Mouse (Mus musculus) gastrocnemius, postnatal 10 days (tissue): ENCODE results near the gene Rnft2. TPM values are rescaled to one million over a fixed set of nuclear protein-coding genes. Genes with fewer than 3 reads are reported as not detected.
A peak's percentile ranks its signal among the peaks of the same experiment; 100 is the strongest.

Experiments
- DNase-seq: peaks from one replicate; pipeline ENCODE4 v3.0.0; 2021; ENCODE audit warnings: mixed read lengths
- total RNA-seq, 2 experiments: library from RNA; stranded (reverse); gene quantifications; 2 replicates each; pipeline ENCODE4 v1.2.3; 2021

Gene Rnft2
- total RNA-seq, 2 experiments from 2014 or later: 1.6 to 1.9 TPM

- DNase-seq: no peak
Measured at GRCm38 (mm10) chr5:118250987-118251386, 6.1 kb upstream of the Rnft2 start.

GRCm38 (mm10) chr5:118247378-118247777 is 2.5 kb upstream of the Rnft2 start:
- no peak for DNase-seq

DNA sequence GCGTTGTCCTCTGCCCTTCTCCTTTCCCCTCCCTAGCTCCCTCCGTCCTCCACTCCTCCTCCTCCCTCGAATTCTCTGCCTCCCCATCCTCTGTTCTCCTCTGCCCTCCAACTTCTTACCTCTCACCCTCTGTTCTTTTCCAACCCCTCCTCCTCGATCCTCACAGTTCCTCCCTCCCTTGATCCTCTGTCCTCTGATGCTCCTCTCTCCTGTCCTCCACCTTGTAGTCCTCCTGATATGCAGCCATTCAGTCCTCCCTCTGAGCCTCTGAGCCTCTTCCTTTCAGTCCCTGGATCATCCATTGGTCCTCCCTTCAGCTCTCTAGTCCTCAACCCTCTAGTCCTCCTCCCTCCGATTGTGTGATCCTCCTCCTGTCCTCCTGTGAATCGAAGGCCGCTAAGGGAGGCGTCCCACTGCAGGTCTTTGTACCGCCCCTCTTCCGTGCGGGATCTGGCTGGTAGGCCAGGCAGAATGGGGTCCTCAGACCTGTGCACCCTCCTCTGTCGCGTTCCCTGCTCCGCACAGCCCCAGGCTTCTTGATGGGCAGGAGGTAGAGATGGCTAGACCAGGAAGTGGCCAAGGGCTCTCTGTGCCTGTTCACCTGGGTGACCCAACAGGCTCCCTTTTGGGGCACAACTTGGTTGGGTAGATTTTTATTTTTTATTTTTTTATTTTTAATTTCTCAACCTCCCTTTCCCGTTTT is 841 bp upstream of the Rnft2 start:
- DNase-seq: no peak

DNA sequence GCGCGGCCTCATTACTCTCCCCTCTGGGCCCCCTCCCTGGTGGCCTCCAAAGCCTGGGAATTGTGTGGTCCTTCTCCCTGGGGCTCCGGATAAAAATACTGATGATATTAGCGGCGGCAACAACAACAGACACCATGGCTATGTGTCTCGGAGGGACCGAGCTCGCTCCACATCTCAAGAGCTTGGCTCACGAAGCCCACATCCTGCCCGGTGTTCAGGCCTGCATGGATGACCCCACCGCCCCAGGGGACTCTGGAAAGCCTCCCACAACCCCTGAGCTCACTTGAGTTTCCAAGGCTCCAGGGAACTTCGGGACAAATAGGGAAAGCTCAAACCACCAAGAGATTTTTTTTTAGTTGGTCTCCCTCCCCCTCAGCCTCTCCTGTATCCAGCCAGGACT is 5.2 kb downstream of the Rnft2 start:
- no peak for DNase-seq

DNA sequence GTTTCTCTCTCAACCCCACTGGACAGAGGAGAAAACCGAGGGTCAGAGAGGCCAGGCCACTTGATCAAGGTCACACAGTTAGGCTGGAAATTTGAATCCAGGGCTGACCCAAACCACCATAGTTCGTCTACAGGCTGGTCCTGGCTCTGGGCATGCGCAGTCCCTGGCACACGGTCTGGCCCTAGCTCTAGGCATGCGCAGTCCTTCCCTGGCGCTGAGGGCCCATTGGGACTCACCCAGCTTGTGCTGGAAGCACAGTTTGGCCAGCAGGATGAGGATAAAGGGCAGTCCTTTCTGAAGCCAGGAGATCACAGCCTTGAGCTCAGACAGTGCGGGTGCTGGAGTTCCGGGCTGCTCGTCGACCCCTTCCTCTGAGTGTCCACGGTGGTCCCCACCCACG is 8.0 kb downstream of the Rnft2 start:
- no peak for DNase-seq

DNA sequence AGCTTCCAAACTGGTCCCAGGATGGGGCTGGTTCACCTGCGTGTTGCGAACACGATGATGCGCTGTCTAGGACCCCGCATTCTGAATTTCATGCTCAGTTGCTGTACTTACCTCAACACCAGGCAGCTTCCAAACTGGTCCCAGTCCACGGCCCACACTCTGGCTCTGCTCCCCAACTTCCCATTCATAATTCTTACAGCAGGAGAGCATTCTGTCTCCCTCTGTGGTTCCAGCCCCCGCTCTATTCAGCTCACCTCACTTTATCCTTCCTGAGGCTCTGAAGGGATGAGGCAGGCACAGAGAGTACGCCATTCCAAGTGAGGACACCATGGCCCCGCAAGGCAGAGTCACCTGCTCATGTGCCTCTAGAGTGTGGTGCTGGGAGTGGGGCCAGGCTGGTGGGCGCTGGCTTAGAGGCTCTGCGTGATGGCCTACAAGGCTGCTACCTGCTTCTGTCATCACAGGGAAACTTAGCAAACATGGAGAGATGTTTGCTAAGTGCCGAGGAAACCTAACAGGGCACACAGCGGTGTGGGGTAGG is 14.8 kb downstream of the Rnft2 start:
- no peak for DNase-seq

DNA sequence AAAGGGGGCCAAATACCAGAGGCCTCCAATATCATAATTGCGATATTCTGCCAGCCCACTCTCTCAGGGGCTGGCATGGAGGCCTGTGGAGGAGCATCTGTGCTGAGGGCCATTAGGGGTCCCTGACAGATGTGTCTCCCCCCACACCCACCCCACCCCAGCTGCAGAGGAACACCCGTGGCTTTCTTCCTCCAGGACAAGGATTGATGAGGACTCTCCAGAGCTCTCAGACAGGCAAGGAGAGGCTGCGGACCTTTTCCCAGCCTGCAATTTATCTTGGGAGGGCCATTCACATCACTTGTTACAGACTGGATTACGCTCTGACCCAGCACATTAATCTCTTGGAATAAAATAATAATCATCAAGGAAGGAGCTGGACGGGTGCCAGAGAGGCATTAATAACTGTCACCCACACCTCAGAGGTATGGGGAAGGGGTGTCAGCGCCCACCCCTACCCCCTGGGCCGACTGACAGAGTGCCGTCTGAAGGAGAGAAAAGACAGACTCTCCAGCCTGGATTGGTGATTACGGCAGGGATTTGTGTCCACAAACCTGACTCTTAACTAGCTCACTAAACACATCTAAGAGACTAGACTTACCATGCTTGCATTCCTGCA is 21.7 kb downstream of the Rnft2 start:
- DNase-seq: no peak

DNA sequence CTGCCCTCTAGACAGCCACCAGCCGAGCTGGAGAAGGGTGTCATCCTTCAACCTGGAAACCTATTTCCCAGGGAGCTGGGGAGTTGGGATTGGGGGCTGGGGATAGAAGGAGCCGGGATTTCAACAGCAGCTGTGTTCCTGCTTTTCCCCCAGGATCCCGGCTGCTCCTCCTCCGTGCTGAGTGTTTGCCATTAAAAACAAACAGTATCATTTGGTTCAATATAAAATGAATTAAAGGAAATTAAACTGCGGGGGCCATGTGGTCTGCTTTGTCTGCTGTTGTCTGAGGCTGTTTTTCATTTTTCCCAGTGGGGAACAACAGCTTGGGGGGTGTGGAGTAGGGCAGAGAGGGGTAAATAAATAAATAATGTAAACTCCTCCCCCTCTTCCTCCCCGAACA is 27.5 kb downstream of the Rnft2 start:
- no peak for DNase-seq

DNA sequence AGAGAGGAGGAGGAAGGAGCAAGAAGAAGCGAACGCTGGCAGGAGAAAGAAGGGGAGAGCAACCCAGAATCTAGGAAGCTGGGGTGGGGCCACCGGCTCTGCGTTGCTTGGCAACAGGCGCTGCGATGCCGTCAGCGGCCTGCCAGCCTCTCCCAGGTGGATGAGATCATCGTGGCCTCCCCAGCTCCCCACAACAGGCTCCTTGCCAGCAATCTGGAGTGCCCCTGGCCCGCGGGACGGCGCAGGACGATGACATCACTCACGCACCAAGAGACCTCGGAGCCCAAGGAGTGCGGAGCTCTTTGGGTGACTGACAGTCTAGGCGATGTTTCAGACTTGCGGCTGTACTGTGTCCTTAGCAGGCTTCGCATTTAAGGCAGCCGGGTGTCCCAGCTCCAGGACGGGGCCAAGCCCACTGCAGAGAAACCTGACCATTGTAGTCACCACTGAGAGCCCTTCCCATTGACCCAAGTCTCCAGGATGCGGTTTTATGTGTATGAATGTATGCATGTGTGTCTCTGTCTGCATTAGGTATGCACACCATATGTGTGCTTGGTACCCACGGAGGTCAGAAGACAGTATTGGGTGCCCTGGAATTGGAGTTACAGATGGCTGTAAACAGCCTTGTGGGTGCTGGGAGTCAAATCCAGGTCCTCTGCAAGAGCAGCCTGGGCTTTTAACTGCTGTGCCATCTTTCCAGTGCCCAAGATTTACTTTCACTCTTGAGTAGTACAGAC is 30.3 kb downstream of the Rnft2 start:
- peak; percentile 53 for DNase-seq

GRCm38 (mm10) chr5:118214012-118214411 is 30.9 kb downstream of the Rnft2 start:
- no peak for DNase-seq

- DNase-seq: no peak
Measured at GRCm38 (mm10) chr5:118205852-118206251, 39.1 kb downstream of the Rnft2 start.

DNA sequence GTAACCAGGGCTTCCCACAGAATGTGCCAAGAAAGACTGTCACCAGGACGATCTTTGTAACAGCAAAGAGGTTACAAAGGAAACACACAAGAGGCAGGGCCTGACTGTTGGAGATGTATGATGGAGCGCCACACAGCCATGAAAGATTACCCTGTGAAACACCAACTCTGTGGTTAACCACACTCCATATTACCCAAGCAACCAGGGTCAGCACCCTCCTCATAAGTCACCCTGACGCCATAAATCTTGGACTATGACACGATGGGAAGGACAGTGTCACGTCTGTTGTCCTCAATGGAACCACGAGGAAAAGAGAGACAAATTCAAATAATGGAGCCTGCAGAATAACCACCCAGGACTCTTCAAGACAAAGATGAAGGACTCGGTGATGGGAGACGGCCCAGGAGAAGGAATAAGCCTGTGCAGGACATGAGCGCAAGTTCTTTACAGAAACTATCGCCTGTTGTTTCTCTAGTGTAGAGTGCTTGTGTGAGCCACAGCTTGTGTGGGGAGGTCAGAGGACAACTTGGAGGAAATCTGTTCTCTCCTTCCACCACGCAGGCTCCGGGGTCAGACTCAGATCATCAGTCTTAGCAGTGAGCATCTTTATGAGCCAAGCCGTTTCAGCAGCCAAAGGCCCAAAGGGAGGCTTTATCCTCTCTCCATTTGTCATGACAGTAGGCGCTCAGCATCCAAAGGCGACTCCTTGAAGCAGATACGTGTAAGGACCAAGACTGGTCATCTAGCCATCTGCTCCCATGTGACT is 40.1 kb downstream of the Rnft2 start:
- DNase-seq: no peak

- DNase-seq: no peak
Measured at GRCm38 (mm10) chr5:118199670-118200069, 45.2 kb downstream of the Rnft2 start.

- DNase-seq: no peak
Measured at GRCm38 (mm10) chr5:118197421-118197820, 47.5 kb downstream of the Rnft2 start.

GRCm38 (mm10) chr5:118192221-118192620 is 52.7 kb downstream of the Rnft2 start:
- no peak for DNase-seq

- DNase-seq: no peak
Measured at GRCm38 (mm10) chr5:118190491-118190890, 54.4 kb downstream of the Rnft2 start.

DNA sequence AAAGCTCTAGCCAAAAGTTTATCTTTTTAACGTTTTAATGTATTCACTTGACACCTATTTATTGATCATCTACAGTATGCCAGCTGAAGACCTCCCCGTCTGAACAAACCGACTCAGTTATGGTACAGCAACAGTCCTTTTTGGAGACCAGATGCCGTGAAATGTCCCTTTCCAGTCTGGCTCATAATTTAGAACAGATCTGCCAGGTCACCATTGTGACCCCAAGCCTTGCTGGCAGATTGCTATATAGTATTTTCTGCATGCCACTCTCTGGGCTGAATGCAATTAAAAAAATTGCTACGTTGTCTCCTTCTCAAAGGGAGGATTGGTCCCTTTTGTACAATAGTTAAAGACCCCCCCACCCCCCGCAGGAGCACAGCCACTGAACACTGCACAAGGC is 56.6 kb downstream of the Rnft2 start:
- DNase-seq: no peak

DNA sequence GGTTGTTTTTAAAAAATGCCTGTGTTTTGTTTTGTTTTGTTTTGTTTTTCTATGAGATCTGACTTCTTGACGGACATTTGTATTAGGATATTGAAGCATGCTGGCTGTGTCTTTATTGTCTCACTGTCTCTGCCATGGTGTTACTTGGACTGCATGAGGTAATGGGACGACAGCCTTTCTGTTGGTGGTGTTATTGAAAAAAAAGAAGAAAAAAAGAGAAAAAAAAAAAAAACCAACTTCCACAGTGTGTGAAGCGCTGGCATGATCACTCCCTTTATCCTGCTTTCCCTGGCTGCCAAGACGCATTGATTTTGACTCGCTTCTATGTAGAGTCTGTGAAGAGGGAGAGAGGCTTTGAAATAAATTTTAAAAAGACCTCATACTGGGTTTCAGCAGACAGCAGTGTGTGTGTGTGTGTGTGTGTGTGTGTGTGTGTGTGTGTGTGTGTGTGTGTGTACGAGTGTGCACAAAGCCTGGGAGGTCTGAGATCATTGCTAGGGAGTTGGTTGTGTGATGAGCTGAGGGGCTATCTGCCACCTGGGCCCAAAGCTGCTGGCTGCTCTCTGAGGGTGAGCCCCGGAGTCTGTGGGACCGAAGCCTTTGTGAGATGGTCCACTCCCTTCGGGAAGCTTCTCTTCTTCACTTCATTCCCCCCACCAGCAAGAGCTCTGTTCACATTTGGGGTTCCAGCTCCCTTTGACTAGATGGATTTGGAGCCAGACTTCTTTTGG is 57.8 kb downstream of the Rnft2 start:
- no peak for DNase-seq

DNA sequence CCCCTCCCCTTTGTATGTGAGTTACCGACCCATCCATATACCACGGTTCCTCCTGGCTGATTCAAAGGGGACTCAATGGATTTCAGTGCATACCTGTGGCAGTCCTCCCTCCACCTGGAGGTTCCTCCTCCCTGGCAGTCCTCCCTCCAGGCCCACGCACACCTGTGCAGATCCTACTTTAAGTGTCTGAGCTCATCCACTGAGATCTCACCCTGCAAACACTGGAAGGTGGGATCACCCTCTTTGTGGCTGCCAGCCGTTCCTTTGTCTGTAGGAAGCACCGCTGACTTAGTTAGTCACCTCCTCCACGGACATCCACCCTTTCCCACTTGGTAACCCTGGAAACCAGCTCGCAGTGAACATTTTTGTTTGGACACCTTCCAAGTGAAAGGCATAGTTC is 67.3 kb downstream of the Rnft2 start:
- no peak for DNase-seq

DNA sequence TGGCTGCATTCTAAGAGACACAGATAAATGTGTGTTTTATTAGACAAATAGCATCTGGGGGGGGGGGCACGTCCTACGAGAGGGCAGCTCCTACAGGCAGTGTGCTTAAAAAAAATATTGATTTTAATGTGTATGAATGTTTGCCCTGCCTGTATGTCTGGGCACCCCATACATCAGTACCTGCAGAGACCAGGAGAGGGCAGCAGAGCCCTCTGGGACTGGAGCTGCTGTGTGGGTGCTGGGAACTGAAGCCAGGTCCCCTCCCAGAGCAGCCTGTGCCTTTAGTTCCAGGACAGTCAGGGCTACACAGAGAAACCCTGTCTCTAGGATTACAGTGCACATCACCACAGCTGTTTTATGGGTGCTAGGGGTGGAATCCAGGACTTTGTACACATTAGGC is 69.8 kb downstream of the Rnft2 start:
- DNase-seq: no peak

DNA sequence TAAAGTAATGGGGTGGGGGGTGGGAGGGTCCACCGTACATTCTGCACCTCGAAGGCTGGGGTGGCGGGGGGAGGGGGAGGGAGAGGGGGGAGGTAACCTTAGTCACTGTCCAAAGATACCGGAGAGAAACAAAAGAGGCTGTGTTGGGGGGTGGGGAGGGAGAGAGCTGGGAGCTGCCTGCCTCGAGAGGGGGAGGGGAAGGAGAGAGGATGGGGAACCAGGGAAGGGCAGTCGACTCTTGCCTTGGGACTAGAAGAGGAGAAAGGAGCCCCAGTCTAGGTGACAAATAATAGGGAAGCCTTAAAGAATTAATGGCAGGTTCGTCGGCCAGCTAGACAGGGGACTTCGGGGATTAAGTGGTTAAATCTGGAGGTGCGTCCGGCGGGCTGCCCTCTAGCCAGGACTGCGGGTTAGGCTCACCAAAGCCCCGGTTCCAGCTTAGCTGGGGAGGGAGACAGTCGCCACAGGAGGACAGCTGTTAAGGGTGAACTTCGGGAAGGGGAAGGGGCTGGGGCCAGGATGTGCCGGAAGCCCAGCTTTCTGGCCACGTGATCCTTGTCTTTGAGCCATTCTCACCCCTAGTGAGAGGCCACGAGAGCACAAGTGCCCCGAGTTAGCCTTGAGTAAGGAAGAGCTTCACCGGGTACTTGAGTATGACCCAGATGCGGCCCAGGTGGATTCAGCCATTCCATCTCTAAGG is 70.5 kb downstream of the Rnft2 start:
- DNase-seq: no peak
